Mouse (Mus musculus) ES-E14 (cell line): ENCODE measurements around the gene Leng1. TPM values are rescaled to one million over a fixed set of nuclear protein-coding genes. Genes with fewer than 3 reads are reported as not detected.
A peak's percentile ranks its signal among the peaks of the same experiment; 100 is the strongest.

Source experiments
- DNase-seq: peaks from one replicate; pipeline ENCODE4 v3.0.0-alpha.2; 2013; ENCODE audit warnings: low read depth, low spot score
- H3K27ac ChIP-seq: 2 replicates; pipeline ENCODE4 v1.5.1; 2012; ENCODE audit warnings: low read depth, mild to moderate bottlenecking, low read length, moderate library complexity, mixed read lengths; ENCODE audit not compliant: poor library complexity, insufficient read depth, severe bottlenecking
- H3K36me3 ChIP-seq: 2 replicates; pipeline ENCODE4 v1.6.1; 2012; ENCODE audit warnings: mild to moderate bottlenecking, low read length, moderate library complexity, mixed read lengths; ENCODE audit not compliant: control insufficient read depth, poor library complexity, insufficient read depth, severe bottlenecking
- H3K4me1 ChIP-seq, 2 experiments: fragments of 150-350 bp in 1 of 2; sonication (generic) in 1 of 2; 2 replicates each; pipeline ENCODE4 v1.6.1; 2012; ENCODE audit warnings: low read length in 2 of 2, mild to moderate bottlenecking in 1 of 2, mixed read lengths in 1 of 2; ENCODE audit not compliant: control insufficient read depth in 2 of 2, insufficient read depth in 2 of 2, poor library complexity in 1 of 2
- H3K4me3 ChIP-seq, 2 experiments: fragments of 150-350 bp in 1 of 2; sonication (generic) in 1 of 2; 2 replicates each; pipeline ENCODE4 v1.5.1; 2012; ENCODE audit warnings: low read length in 2 of 2, low read depth in 1 of 2, mild to moderate bottlenecking in 1 of 2, mixed read lengths in 1 of 2; ENCODE audit not compliant: insufficient read depth in 1 of 2, poor library complexity in 1 of 2, severe bottlenecking in 1 of 2
- H3K9ac ChIP-seq: 2 replicates; pipeline ENCODE4 v1.6.1; 2012; ENCODE audit warnings: low read depth, mild to moderate bottlenecking, low read length, mixed read lengths; ENCODE audit not compliant: poor library complexity, insufficient read depth, severe bottlenecking
- H3K9me3 ChIP-seq: fragments of 150-350 bp; sonication (generic); 2 replicates; pipeline ENCODE4 v1.6.1; 2012; ENCODE audit warnings: low read depth, mild to moderate bottlenecking, low read length; ENCODE audit not compliant: control insufficient read depth, insufficient read depth
- CHD2 ChIP-seq: IDR thresholded peaks from 2 replicates; pipeline ENCODE4 v1.6.1; 2014; ENCODE audit warnings: mild to moderate bottlenecking, low read depth, low read length, inconsistent platforms
- HCFC1 ChIP-seq: IDR thresholded peaks from 2 replicates; pipeline ENCODE4 v1.6.1; 2012; ENCODE audit warnings: low read length, inconsistent platforms, borderline replicate concordance; ENCODE audit not compliant: insufficient read depth
- MAFK ChIP-seq: IDR thresholded peaks from 2 replicates; pipeline ENCODE4 v1.6.1; 2014; ENCODE audit warnings: mild to moderate bottlenecking, low read depth, low read length, inconsistent platforms; ENCODE audit not compliant: insufficient read depth
- ZC3H11A ChIP-seq: IDR thresholded peaks from 2 replicates; pipeline ENCODE4 v1.6.1; 2012; ENCODE audit warnings: low read depth, mild to moderate bottlenecking, inconsistent platforms, low read length, borderline replicate concordance
- ZNF384 ChIP-seq: IDR thresholded peaks from 2 replicates; pipeline ENCODE4 v1.6.1; 2012; ENCODE audit warnings: low read depth, low read length, inconsistent platforms
- in situ Hi-C, 2 experiments: fragments of 600-800 bp; cut with MboI; formaldehyde crosslinking; loops; one replicate each; pipeline ENCODE4 v1.15.1; 2025; ENCODE audit warnings: low sequenced_read_pairs in 2 of 2, inconsistent platforms in 1 of 2; ENCODE audit not compliant: unreplicated experiment in 2 of 2
- total RNA-seq: library from RNA; depleted of rRNA; stranded (reverse); fragments of 300-350 nt; gene quantifications from 2 replicates; pipeline ENCODE4 v1.2.3, GENCODE M21; 2012; rRNA removed

Leng1 gene
- total RNA-seq, 1 experiment, result 5.7 TPM

DNA sequence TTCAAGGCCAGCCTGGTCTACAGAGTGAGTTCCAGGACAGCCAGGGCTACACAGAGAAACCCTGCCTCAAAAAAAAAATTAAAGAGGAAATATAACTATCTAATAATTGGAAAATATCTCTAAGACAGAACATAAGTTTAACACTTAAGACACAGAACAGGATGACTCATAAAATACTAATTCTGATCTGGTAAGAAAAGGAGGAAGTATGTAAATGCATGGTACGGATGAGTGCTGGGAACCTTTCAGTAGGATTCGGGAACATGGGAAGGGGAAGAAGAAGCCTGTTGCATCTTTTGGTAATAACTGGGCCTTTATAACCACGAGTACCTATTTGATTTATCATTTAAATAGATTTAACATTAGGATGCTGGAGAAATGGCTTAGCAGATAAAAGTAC lies 51.6 kb downstream of the Leng1 start:
- H3K9ac ChIP-seq, result no peak overlapping the region
- no peak for TF ChIP-seq HCFC1
- TF ChIP-seq CHD2, result no peak
- TF ChIP-seq ZC3H11A, result no peak
- no peak for TF ChIP-seq ZNF384
- TF ChIP-seq MAFK, result no peak
- in situ Hi-C loops, result no loop called here

DNA sequence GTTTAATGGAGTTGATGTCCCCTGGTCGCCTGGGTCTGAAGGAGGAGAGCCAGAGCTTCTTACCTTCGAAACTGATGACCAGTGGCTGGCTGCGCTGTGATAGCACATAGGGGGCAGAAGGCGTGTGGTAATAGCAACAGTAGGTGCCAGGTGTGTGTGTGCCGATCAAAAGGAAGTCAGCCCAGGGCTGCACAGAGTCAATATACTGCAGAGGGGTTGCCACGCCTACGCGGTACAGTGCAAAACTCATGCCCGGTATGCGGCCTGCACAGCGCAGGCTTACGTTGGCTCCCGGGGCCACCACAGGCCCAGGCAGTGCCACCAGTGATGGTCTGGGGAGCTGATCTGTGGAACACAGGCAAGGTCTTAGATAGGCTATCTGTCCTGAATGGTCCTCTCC lies 54.6 kb downstream of the Leng1 start:
- in situ Hi-C loops, result no loop called here
- TF ChIP-seq CHD2, result no peak
- no peak for TF ChIP-seq ZNF384
- TF ChIP-seq MAFK, result no peak
- TF ChIP-seq ZC3H11A, result no peak
- TF ChIP-seq HCFC1, result no peak

More for the DNA sequence above, 51.6 kb downstream of the Leng1 start:
- H3K4me1 ChIP-seq, result peaks cover 0 to 9% of the 10 kb centered on the region in 2 experiments; a peak in 1 of 4 replicates
- no peaks in the 10 kb centered on the region for H3K9me3 ChIP-seq
- DNase-seq, result no peak
- no peaks in the 10 kb centered on the region for H3K36me3 ChIP-seq
- H3K27ac ChIP-seq, result no peak overlapping the region
- no peak overlapping the region for H3K4me3 ChIP-seq

DNA sequence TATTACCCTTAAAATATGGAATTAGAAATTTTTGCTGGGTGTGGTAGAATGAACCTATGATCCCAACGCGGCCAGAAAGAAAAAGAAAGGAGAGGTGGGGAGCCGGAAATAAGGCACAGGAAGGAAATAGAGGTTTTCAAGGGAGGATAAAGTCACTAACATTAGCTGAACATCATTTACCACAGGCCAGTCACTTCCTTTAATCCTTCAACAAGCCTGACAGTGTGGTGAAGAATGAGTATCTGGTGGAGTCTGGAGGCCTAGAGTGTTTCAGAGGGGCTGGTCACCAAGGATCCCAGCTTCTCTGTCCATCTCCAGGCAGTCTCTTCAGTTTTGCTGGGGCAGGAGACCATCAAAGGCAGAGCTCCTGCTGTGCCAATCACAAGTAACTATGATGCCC lies 55.2 kb downstream of the Leng1 start:
- no peaks in the 10 kb centered on the region for H3K9me3 ChIP-seq
- peaks cover 0 to 9% of the 10 kb centered on the region in 2 experiments; a peak in 1 of 4 replicates for H3K4me1 ChIP-seq
- no peak overlapping the region for H3K4me3 ChIP-seq
- no peak for TF ChIP-seq CHD2
- no peak for TF ChIP-seq ZC3H11A
- TF ChIP-seq HCFC1, result no peak
- no peak for TF ChIP-seq ZNF384
- TF ChIP-seq MAFK, result no peak
- in situ Hi-C loops, result no loop called here
- no peak for DNase-seq
- H3K9ac ChIP-seq, result no peak overlapping the region
- H3K27ac ChIP-seq, result no peak overlapping the region
- H3K36me3 ChIP-seq, result no peaks in the 10 kb centered on the region

More for the DNA sequence above, 54.6 kb downstream of the Leng1 start:
- peaks cover 0 to 9% of the 10 kb centered on the region in 2 experiments; a peak in 1 of 4 replicates for H3K4me1 ChIP-seq
- DNase-seq, result no peak
- H3K4me3 ChIP-seq, result peak overlapping the region; percentile 41 to 54; a peak in 3 of 4 replicates
- no peaks in the 10 kb centered on the region for H3K36me3 ChIP-seq
- H3K9me3 ChIP-seq, result no peaks in the 10 kb centered on the region
- no peak overlapping the region for H3K9ac ChIP-seq
- H3K27ac ChIP-seq, result no peak overlapping the region

Other genes with a start within 250 kb of the Leng1 start
- 5.8 and 6.1 TPM in 2 replicates for gene Cacng6, start 241.6 kb downstream of the Leng1 start, total RNA-seq
- 0.85 and 1.6 TPM in 2 replicates for gene Tarm1, start 163.2 kb downstream of the Leng1 start, total RNA-seq
- 0.13 and 0.26 TPM in 2 replicates for gene Oscar, start 49.7 kb downstream of the Leng1 start, total RNA-seq
- gene Ndufa3, start 48.5 kb downstream of the Leng1 start, total RNA-seq, result 236 and 303 TPM in 2 replicates
- 25.4 and 29.1 TPM in 2 replicates for gene Tfpt, start 35.9 kb downstream of the Leng1 start, total RNA-seq
- gene Prpf31, start 35.9 kb downstream of the Leng1 start, total RNA-seq, result 109 and 137 TPM in 2 replicates
- 47.3 and 54.4 TPM in 2 replicates for gene Cnot3, start 20.6 kb downstream of the Leng1 start, total RNA-seq
- 2.9 and 5.3 TPM in 2 replicates for gene Tmc4, start 11.7 kb upstream of the Leng1 start, total RNA-seq
- 79.0 and 90.2 TPM in 2 replicates for gene Tsen34, start 27.0 kb upstream of the Leng1 start, total RNA-seq
- gene Mboat7, start 27.7 kb upstream of the Leng1 start, total RNA-seq, result 34.4 and 55.9 TPM in 2 replicates
- 2,173 and 2,308 TPM in 2 replicates for gene Rps9, start 38.2 kb upstream of the Leng1 start, total RNA-seq
- gene Pirb, start 54.6 kb upstream of the Leng1 start, total RNA-seq, result 0.09 TPM in 1 of 2 replicates, not detected in the other
- not detected in 2 replicates for gene Gm15448, start 159.8 kb upstream of the Leng1 start, total RNA-seq
- not detected in 2 replicates for gene Pira2, start 179.2 kb upstream of the Leng1 start, total RNA-seq
- not detected in 2 replicates for gene Gm14548, start 232.3 kb upstream of the Leng1 start, total RNA-seq
- not detected in 2 replicates for gene Lilra6, start 249.7 kb upstream of the Leng1 start, total RNA-seq